Mouse (Mus musculus) MEL (cell line): ENCODE results near the gene Gatad2b. TPM values are rescaled to one million over a fixed set of nuclear protein-coding genes. Genes with fewer than 3 reads are reported as not detected.

Source experiments
- DNase-seq: peaks from one replicate; pipeline ENCODE4 v3.0.0; 2011; ENCODE audit warnings: low read depth, low spot score
- H3K27ac ChIP-seq: 2 replicates; pipeline ENCODE4 v1.5.1; 2012; ENCODE audit warnings: low read depth, mild to moderate bottlenecking, control low read depth, low read length, moderate library complexity; ENCODE audit not compliant: control insufficient read depth
- H3K27me3 ChIP-seq, 2 experiments: fragments of 150-350 bp in 1 of 2; sonication (generic) in 1 of 2; 2 replicates each; pipeline ENCODE4 v1.6.1; 2012; ENCODE audit warnings: low read length in 2 of 2, mild to moderate bottlenecking in 2 of 2, improper control_type of control experiment in 1 of 2, moderate library complexity in 1 of 2; ENCODE audit not compliant: insufficient read depth in 2 of 2, control insufficient read depth in 1 of 2
- H3K36me3 ChIP-seq, 2 experiments: 2 replicates each; pipeline ENCODE4 v1.6.1; 2012 to 2014; ENCODE audit warnings: low read length in 2 of 2, improper control_type of control experiment in 1 of 2, inconsistent platforms in 1 of 2, mild to moderate bottlenecking in 1 of 2; ENCODE audit not compliant: insufficient read depth in 2 of 2, control insufficient read depth in 1 of 2
- H3K4me1 ChIP-seq, 2 experiments: fragments of 150-350 bp in 1 of 2; sonication (generic) in 1 of 2; 2 replicates each; pipeline ENCODE4 v1.6.1; 2012; ENCODE audit warnings: low read length in 2 of 2, improper control_type of control experiment in 1 of 2, mild to moderate bottlenecking in 1 of 2; ENCODE audit not compliant: insufficient read depth in 2 of 2, control insufficient read depth in 1 of 2
- H3K4me3 ChIP-seq, 2 experiments: fragments of 150-350 bp in 1 of 2; sonication (generic) in 1 of 2; 2 replicates each; pipeline ENCODE4 v1.5.1; 2012; ENCODE audit warnings: low read depth in 2 of 2, low read length in 2 of 2, mild to moderate bottlenecking in 2 of 2, moderate library complexity in 2 of 2, control low read depth in 1 of 2, improper control_type of control experiment in 1 of 2; ENCODE audit not compliant: control insufficient read depth in 1 of 2, insufficient read depth in 1 of 2
- H3K79me2 ChIP-seq: 2 replicates; pipeline ENCODE4 v1.6.1; 2012; ENCODE audit warnings: mild to moderate bottlenecking, low read length, moderate library complexity; ENCODE audit not compliant: control insufficient read depth, poor library complexity, insufficient read depth
- H3K9ac ChIP-seq: 2 replicates; pipeline ENCODE4 v1.6.1; 2012; ENCODE audit warnings: low read depth, mild to moderate bottlenecking, control low read depth, low read length, moderate library complexity; ENCODE audit not compliant: control insufficient read depth, poor library complexity, severe bottlenecking
- H3K9me3 ChIP-seq: fragments of 150-350 bp; sonication (generic); replicated peaks from 2 replicates; pipeline ENCODE4 v1.6.1; 2012; ENCODE audit warnings: mild to moderate bottlenecking, low read length, improper control_type of control experiment, moderate library complexity; ENCODE audit not compliant: insufficient read depth
- CHD1 ChIP-seq: IDR thresholded peaks from 2 replicates; pipeline ENCODE4 v1.6.1; 2012; ENCODE audit warnings: low read depth, mild to moderate bottlenecking, inconsistent platforms, low read length, improper control_type of control experiment
- CHD2 ChIP-seq: IDR thresholded peaks from 2 replicates; pipeline ENCODE4 v1.6.1; 2011; ENCODE audit warnings: low read length, improper control_type of control experiment
- ELF1 ChIP-seq: IDR thresholded peaks from 2 replicates; pipeline ENCODE4 v1.6.1; 2014; ENCODE audit warnings: low read depth, mild to moderate bottlenecking, inconsistent platforms, low read length, improper control_type of control experiment, moderate library complexity
- ETS1 ChIP-seq: IDR thresholded peaks from 2 replicates; pipeline ENCODE4 v1.6.1; 2012; ENCODE audit warnings: low read depth, mild to moderate bottlenecking, inconsistent platforms, low read length, improper control_type of control experiment, moderate library complexity
- HCFC1 ChIP-seq: IDR thresholded peaks from 2 replicates; pipeline ENCODE4 v1.6.1; 2012; ENCODE audit warnings: low read depth, mild to moderate bottlenecking, inconsistent platforms, low read length, improper control_type of control experiment, moderate library complexity
- KAT2A ChIP-seq: conservative IDR thresholded peaks from 2 replicates; pipeline ENCODE4 v1.6.1; 2012; ENCODE audit warnings: low read depth, low read length, improper control_type of control experiment, inconsistent platforms
- MAFK ChIP-seq: IDR thresholded peaks from 2 replicates; pipeline ENCODE4 v1.6.1; 2011; ENCODE audit warnings: low read depth, mild to moderate bottlenecking, low read length, improper control_type of control experiment, borderline replicate concordance
- MAX ChIP-seq: IDR thresholded peaks from 2 replicates; pipeline ENCODE4 v1.6.1; 2011; ENCODE audit warnings: low read length, improper control_type of control experiment
- MAZ ChIP-seq: IDR thresholded peaks from 2 replicates; pipeline ENCODE4 v1.6.1; 2012; ENCODE audit warnings: low read depth, mild to moderate bottlenecking, inconsistent platforms, low read length, improper control_type of control experiment
- MEF2A ChIP-seq: IDR thresholded peaks from 2 replicates; pipeline ENCODE4 v1.6.1; 2014; ENCODE audit warnings: low read depth, mild to moderate bottlenecking, inconsistent platforms, low read length, improper control_type of control experiment; ENCODE audit not compliant: poor library complexity, insufficient replicate concordance, severe bottlenecking; ENCODE audit errors: extremely low read depth
- MXI1 ChIP-seq: IDR thresholded peaks from 2 replicates; pipeline ENCODE4 v1.6.1; 2011; ENCODE audit warnings: mild to moderate bottlenecking, low read depth, low read length, improper control_type of control experiment
- MYC ChIP-seq: IDR thresholded peaks from 2 replicates; pipeline ENCODE4 v1.6.1; 2011; ENCODE audit warnings: low read depth, mild to moderate bottlenecking, low read length, improper control_type of control experiment, moderate library complexity
- NELFE ChIP-seq: IDR thresholded peaks from 2 replicates; pipeline ENCODE4 v1.6.1; 2011; ENCODE audit warnings: low read depth, low read length, improper control_type of control experiment
- NRF1 ChIP-seq: IDR thresholded peaks from 2 replicates; pipeline ENCODE4 v1.6.1; 2014; ENCODE audit warnings: low read depth, mild to moderate bottlenecking, inconsistent platforms, low read length, improper control_type of control experiment, moderate library complexity; ENCODE audit not compliant: poor library complexity, insufficient read depth, severe bottlenecking
- POLR2A ChIP-seq, 2 experiments: IDR thresholded peaks; 2 replicates each; pipeline ENCODE4 v1.6.1; 2011 to 2012; ENCODE audit warnings: low read length in 2 of 2, mild to moderate bottlenecking in 2 of 2, control low read depth in 1 of 2, improper control_type of control experiment in 1 of 2, low read depth in 1 of 2, moderate library complexity in 1 of 2; ENCODE audit not compliant: control insufficient read depth in 1 of 2, insufficient read depth in 1 of 2, poor library complexity in 1 of 2
- RCOR1 ChIP-seq: IDR thresholded peaks from 2 replicates; pipeline ENCODE4 v1.6.1; 2012; ENCODE audit warnings: low read depth, mild to moderate bottlenecking, inconsistent platforms, low read length, improper control_type of control experiment
- SMC3 ChIP-seq: IDR thresholded peaks from 2 replicates; pipeline ENCODE4 v1.6.1; 2011; ENCODE audit warnings: low read depth, low read length, improper control_type of control experiment
- TCF12 ChIP-seq: IDR thresholded peaks from 2 replicates; pipeline ENCODE4 v1.6.1; 2014; ENCODE audit warnings: low read depth, mild to moderate bottlenecking, inconsistent platforms, low read length, improper control_type of control experiment, moderate library complexity
- USF1 ChIP-seq: IDR thresholded peaks from 2 replicates; pipeline ENCODE4 v1.6.1; 2014; ENCODE audit warnings: low read depth, mild to moderate bottlenecking, inconsistent platforms, low read length, improper control_type of control experiment, moderate library complexity
- polyA plus RNA-seq, 2 experiments: library from polyadenylated mRNA; stranded (reverse) in 1 of 2; unstranded in 1 of 2; fragments of >175 nt in 1 of 2; fragments of >200 nt in 1 of 2; gene quantifications; 2 replicates each; pipeline versions ENCODE4 v1.2.1 to v1.2.4; 2012; ENCODE audit warnings: low replicate concordance in 2 of 2, low read depth in 1 of 2; ENCODE audit not compliant: insufficient read length in 2 of 2, insufficient read depth in 1 of 2, missing spikeins in 1 of 2
- total RNA-seq: library from RNA; depleted of rRNA; stranded (reverse); fragments of 300-350 nt; gene quantifications from 2 replicates; pipeline ENCODE4 v1.2.3, GENCODE M21; 2012

The Gatad2b gene
- total and polyA plus RNA-seq, 3 experiments = 9.1 to 37.6 TPM; not detected in 1

GRCm38 (mm10) chr3:90291982-90292344, 1.0 kb upstream of the Gatad2b start:
- 0 out of 2 replicates have a peak, but pooled peaks have one; percentile 36 for TF ChIP-seq USF1
- 0 out of 2 replicates have a peak, but pooled peaks have one; percentile 10 for TF ChIP-seq MAFK
- peak; percentile 91 for TF ChIP-seq CHD1
- peak; percentile 69; the same call in 1 of the 2 replicates for TF ChIP-seq MYC
- 0 out of 2 replicates have a peak, but pooled peaks have one; percentile 37 for TF ChIP-seq RCOR1
- TF ChIP-seq ETS1 = no peak
- TF ChIP-seq SMC3 = no peak
- TF ChIP-seq MAX = peak; percentile 73
- peak; percentile 86 for TF ChIP-seq MXI1
- H3K9me3 ChIP-seq = no peaks in the 10 kb centered on the region
- H3K36me3 ChIP-seq = peaks cover 0 to 31% of the 10 kb centered on the region in 2 experiments; a peak in 2 of 4 replicates
- no peak for DNase-seq
- H3K4me1 ChIP-seq = peaks cover 14 to 15% of the 10 kb centered on the region in 2 experiments
- H3K4me3 ChIP-seq = peak overlapping the region; percentile 72 to 86
- H3K79me2 ChIP-seq = peaks cover 39% of the 10 kb centered on the region
- H3K9ac ChIP-seq = peak overlapping the region; percentile 94
- no peaks in the 10 kb centered on the region for H3K27me3 ChIP-seq
- H3K27ac ChIP-seq = peak overlapping the region; percentile 97

GRCm38 (mm10) chr3:90293352-90294063, 530 bp downstream of the Gatad2b start:
- peak; percentile 35; the same call in 1 of the 2 replicates for TF ChIP-seq CHD2
- TF ChIP-seq HCFC1 = peak; percentile 8
- no peak for TF ChIP-seq MAX
- TF ChIP-seq TCF12 = peak; percentile 7; the same call in 1 of the 2 replicates
- TF ChIP-seq KAT2A = no peak
- TF ChIP-seq RCOR1 = peak; percentile 37; the same call in 1 of the 2 replicates
- 0 out of 2 replicates have a peak, but pooled peaks have one; percentile 6 for TF ChIP-seq ELF1
- peak; percentile 18; the same call in 1 of the 2 replicates for TF ChIP-seq NRF1
- TF ChIP-seq MEF2A = peak; percentile 9; the same call in 1 of the 2 replicates
- TF ChIP-seq NELFE = peak; percentile 44
- TF ChIP-seq CHD1 = no peak
- 0 out of 2 replicates have a peak, but pooled peaks have one; percentile 50 for TF ChIP-seq MAZ
- peak; percentile 44 to 78; a peak in 3 of 4 replicates for TF ChIP-seq POLR2A (IDR thresholded peaks at IDR 0.05; ENCODE audit: control insufficient read depth in 1 of 2, insufficient read depth in 1 of 2, low read depth in 1 of 2, low read length in 2 of 2, poor library complexity in 1 of 2)
- peak overlapping the region; percentile 99 for H3K9ac ChIP-seq
- no peaks in the 10 kb centered on the region for H3K27me3 ChIP-seq
- peak overlapping the region; percentile 91 for H3K27ac ChIP-seq
- peaks cover 14 to 15% of the 10 kb centered on the region in 2 experiments for H3K4me1 ChIP-seq
- peaks cover 54% of the 10 kb centered on the region for H3K79me2 ChIP-seq
- peaks cover 0 to 46% of the 10 kb centered on the region in 2 experiments; a peak in 2 of 4 replicates for H3K36me3 ChIP-seq
- peak; percentile 84 for DNase-seq
- H3K9me3 ChIP-seq = no peaks in the 10 kb centered on the region
- peak overlapping the region; percentile 99 for H3K4me3 ChIP-seq
